Mouse (Mus musculus) gastrocnemius, postnatal 10 days (tissue): ENCODE measurements around the gene Cryga. TPM values are rescaled to one million over a fixed set of nuclear protein-coding genes. Genes with fewer than 3 reads are reported as not detected.

Source experiments
- DNase-seq: peaks from one replicate; pipeline ENCODE4 v3.0.0; 2021; ENCODE audit warnings: mixed read lengths
- long read RNA-seq, 2 experiments: library from polyadenylated mRNA; stranded (forward); transcript quantifications; one replicate each; pipeline ENCODE4 v2.0.0; 2021
- total RNA-seq, 2 experiments: library from RNA; stranded (reverse); gene quantifications; 2 replicates each; pipeline ENCODE4 v1.2.3; 2021

The Cryga gene
- not detected for total RNA-seq
- long read RNA-seq, experiment 1 = 0 reads
- long read RNA-seq, experiment 2 = 0 reads

GRCm38 (mm10) chr1:65103273-65103672 lies at the start of gene Cryga:
Cryga (minus strand) TSS chr1:65103373.
- DNase-seq = no peak

- DNase-seq = no peak
These were observed 44.8 kb upstream of the Cryga start for GRCm38 (mm10) chr1:65147971-65148370.

- DNase-seq = no peak
These were observed 44.2 kb upstream of the Cryga start for GRCm38 (mm10) chr1:65147326-65147725.

- DNase-seq = no peak
These were observed 43.4 kb upstream of the Cryga start for GRCm38 (mm10) chr1:65146601-65147000.

GRCm38 (mm10) chr1:65144783-65145182 lies 41.6 kb upstream of the Cryga start:
- no peak for DNase-seq

- DNase-seq = no peak
These were observed 34.4 kb upstream of the Cryga start for GRCm38 (mm10) chr1:65137560-65137959.

GRCm38 (mm10) chr1:65132833-65133232 lies 29.7 kb upstream of the Cryga start:
- no peak for DNase-seq

- DNase-seq = no peak
These were observed 28.5 kb upstream of the Cryga start for GRCm38 (mm10) chr1:65131671-65132070.

- no peak for DNase-seq
These were observed 27.1 kb upstream of the Cryga start for GRCm38 (mm10) chr1:65130226-65130625.

- no peak for DNase-seq
These were observed 26.5 kb upstream of the Cryga start for GRCm38 (mm10) chr1:65129634-65130180.

GRCm38 (mm10) chr1:65122574-65123372 lies 19.6 kb upstream of the Cryga start, which contains the start of gene D630023F18Rik:
D630023F18Rik (minus strand) TSS chr1:65123214.
- no peak for DNase-seq

- DNase-seq = no peak
These were observed 16.3 kb upstream of the Cryga start, which contains the start of gene Gm28845 for GRCm38 (mm10) chr1:65119438-65119837. Gm28845 (minus strand) TSS chr1:65119558.

- DNase-seq = no peak
These were observed 15.2 kb upstream of the Cryga start for GRCm38 (mm10) chr1:65118150-65118913.

GRCm38 (mm10) chr1:65113536-65114172 lies 10.5 kb upstream of the Cryga start:
- no peak for DNase-seq

- DNase-seq = no peak
These were observed 9.6 kb upstream of the Cryga start for GRCm38 (mm10) chr1:65112807-65113196.

GRCm38 (mm10) chr1:65112031-65112806 lies 9.0 kb upstream of the Cryga start:
- DNase-seq = peak; percentile 67

- no peak for DNase-seq
These were observed 6.7 kb upstream of the Cryga start for GRCm38 (mm10) chr1:65109756-65110435.

- DNase-seq = no peak
These were observed 6.0 kb upstream of the Cryga start for GRCm38 (mm10) chr1:65109196-65109595.

- no peak for DNase-seq
These were observed 4.6 kb upstream of the Cryga start for GRCm38 (mm10) chr1:65107654-65108279.

GRCm38 (mm10) chr1:65096953-65097352 lies 6.2 kb downstream of the Cryga start:
- DNase-seq = no peak

- no peak for DNase-seq
These were observed 11.6 kb downstream of the Cryga start for GRCm38 (mm10) chr1:65091566-65091965.
